Mouse (Mus musculus): ENCODE data around the gene 9430007A20Rik.
"Not testable (repeated sequence)": the region's sequence is repeated elsewhere in the genome, so short reads cannot be mapped to it uniquely, and the experiment has no call there.

Gene 9430007A20Rik

GRCm38 (mm10) chr4:144519522-144519921 is at the start of gene 9430007A20Rik:
9430007A20Rik (plus strand) TSS chr4:144519822.
- DNase-seq (ENCODE audit: extremely low read depth, insufficient read length, low spot score) = no peak

- no peak for DNase-seq (ENCODE audit: extremely low read depth, insufficient read length, low spot score)
Measured at GRCm38 (mm10) chr4:144493331-144493730, 26.3 kb upstream of the 9430007A20Rik start.

DNA sequence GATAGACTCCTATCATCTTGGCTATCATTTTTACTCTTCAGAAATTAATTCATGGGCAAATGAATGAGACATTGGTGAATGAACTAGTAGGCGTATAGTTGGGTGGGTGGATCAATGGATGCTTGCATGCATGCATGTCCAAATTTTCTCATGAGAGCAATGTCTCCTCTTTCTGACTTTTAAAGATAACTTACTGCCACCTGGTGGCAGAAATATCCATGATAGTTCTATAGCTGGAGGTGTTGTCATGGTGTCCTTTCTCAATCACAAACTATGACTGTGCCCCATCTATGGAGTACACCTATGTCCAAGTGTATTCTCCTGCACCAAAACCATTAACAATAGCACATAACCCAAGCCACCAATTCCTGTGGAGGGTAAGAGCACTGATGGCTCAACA is 13.1 kb upstream of the 9430007A20Rik start:
- no peak for DNase-seq (ENCODE audit: extremely low read depth, insufficient read length, low spot score)

- DNase-seq (ENCODE audit: extremely low read depth, insufficient read length, low spot score) = no peak
Measured at GRCm38 (mm10) chr4:144544689-144545088, 25.1 kb downstream of the 9430007A20Rik start.

DNA sequence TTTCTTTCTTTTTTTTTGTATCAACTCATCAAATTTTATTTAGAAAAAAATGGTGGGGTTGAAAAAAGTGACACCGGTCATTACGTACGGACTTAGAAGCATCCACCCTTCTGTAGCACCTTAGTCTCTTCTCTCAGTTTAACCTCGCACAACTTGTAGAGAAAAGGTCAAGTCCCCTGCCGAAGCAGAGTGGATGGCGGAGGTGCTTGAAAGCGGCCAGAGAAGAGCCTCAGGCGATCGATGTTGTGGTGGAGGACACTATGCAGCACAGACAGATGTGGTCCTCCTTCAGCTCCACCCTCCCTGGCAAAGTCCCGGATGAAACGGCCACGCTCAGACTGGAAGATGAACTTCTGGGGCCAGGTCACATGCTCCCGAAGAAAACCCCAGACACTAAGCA is 25.7 kb downstream of the 9430007A20Rik start:
- DNase-seq (ENCODE audit: extremely low read depth, insufficient read length, low spot score) = not testable (repeated sequence)

DNA sequence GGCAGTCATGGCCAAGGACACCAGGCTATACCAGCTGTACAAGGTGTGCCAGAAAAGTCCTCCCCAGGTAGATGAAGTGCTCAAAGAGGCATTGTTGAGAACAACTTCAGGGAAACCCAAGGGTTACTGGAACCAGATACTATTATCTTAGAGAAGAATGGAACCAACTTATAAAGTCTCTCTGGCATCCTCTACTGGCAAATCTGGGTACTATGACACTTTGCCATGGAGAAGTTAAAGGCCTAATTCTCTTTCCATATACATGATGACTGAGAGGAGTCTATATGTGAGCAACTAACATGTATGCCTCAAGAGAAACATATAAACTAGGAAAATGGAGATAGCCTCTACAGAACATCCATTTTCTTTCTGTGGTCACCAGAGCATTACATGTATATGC is 31.5 kb downstream of the 9430007A20Rik start:
- DNase-seq (ENCODE audit: extremely low read depth, insufficient read length, low spot score) = no peak

DNA sequence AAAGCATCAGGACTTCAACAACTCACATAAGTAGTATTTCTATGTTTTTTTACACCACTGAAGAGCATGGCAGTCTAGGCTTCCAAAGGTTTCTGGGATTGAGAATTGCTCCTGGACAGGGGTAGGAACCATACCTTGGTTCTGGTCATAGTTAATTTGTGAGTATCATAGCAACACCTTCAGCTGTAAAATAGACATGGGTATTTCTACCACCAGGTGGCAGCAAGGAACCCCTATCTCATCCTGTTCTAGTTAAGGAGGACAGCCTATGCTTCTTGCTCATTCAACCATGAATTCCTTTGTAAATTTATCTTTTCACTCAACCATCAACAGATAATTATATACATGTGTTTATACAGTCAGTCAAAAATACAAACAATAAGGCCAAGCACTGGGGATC is 40.2 kb downstream of the 9430007A20Rik start:
- DNase-seq (ENCODE audit: extremely low read depth, insufficient read length, low spot score) = no peak

DNA sequence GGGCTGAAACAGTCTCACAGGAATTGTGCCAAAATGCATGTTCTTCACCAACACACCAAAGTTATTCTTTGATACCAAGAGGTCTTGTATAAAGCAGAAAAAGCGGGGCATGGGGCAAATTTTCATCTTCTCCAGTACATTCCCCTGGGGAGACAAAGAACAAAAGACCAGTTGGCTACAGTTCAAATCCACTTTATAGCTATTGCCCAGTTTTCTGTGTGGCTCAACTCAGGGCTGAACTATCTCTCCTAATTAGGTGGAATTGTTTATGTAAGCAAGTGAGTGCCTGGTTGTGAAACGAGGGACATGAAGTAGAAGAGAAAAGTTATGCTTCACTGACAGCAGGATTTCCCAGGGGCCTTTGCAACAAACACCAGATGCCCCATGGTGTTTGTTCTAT is 41.6 kb downstream of the 9430007A20Rik start:
- DNase-seq (ENCODE audit: extremely low read depth, insufficient read length, low spot score) = no peak

GRCm38 (mm10) chr4:144565034-144565433 is 45.4 kb downstream of the 9430007A20Rik start, which contains the start of gene Gm13124:
Gm13124 (minus strand) TSS chr4:144565134.
- no peak for DNase-seq (ENCODE audit: extremely low read depth, insufficient read length, low spot score)

DNA sequence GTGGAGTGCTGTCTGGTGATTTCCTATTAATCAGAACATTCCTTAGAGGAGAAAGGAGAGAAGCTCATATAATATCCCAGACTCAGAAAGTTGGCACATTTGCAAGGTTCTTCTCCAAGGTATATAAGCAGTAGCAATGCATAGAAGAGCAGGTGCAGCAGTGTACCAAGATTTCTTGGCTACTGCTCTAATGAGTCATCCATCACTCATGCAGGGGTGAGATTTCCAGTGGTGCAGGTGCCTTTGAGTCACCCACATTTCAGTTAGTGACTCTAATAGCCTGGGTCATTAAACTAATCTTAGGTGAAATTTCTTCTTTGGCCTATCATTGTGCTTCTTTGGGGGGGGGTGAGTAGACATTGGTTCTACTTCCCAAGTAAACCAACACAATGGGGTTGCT is 48.1 kb downstream of the 9430007A20Rik start:
- no peak for DNase-seq (ENCODE audit: extremely low read depth, insufficient read length, low spot score)

Measured in 3134 (cell line).